Mouse (Mus musculus) gastrocnemius, postnatal 10 days (tissue): ENCODE results near the gene Purb. TPM values are rescaled to one million over a fixed set of nuclear protein-coding genes. Genes with fewer than 3 reads are reported as not detected.
A peak's percentile ranks its signal among the peaks of the same experiment; 100 is the strongest.

Source experiments
- DNase-seq: peaks from one replicate; pipeline ENCODE4 v3.0.0; 2021; ENCODE audit warnings: mixed read lengths
- long read RNA-seq, 2 experiments: library from polyadenylated mRNA; stranded (forward); transcript quantifications; one replicate each; pipeline ENCODE4 v2.0.0; 2021
- total RNA-seq, 2 experiments: library from RNA; stranded (reverse); gene quantifications; 2 replicates each; pipeline ENCODE4 v1.2.3; 2021

Gene Purb
- total RNA-seq, result 10 to 100 TPM; 55.6 to 58.4 TPM
- long read RNA-seq, experiment 1, full-length matches to known transcripts, result 50 of 50 reads
- long read RNA-seq, experiment 1, partial matches to known transcripts, result 0 of 50 reads
- long read RNA-seq, experiment 1, other reads (novel, unspliced or antisense), result 0 of 50 reads
- long read RNA-seq, experiment 2, full-length matches to known transcripts, result 28 of 28 reads
- long read RNA-seq, experiment 2, partial matches to known transcripts, result 0 of 28 reads
- long read RNA-seq, experiment 2, other reads (novel, unspliced or antisense), result 0 of 28 reads

DNA sequence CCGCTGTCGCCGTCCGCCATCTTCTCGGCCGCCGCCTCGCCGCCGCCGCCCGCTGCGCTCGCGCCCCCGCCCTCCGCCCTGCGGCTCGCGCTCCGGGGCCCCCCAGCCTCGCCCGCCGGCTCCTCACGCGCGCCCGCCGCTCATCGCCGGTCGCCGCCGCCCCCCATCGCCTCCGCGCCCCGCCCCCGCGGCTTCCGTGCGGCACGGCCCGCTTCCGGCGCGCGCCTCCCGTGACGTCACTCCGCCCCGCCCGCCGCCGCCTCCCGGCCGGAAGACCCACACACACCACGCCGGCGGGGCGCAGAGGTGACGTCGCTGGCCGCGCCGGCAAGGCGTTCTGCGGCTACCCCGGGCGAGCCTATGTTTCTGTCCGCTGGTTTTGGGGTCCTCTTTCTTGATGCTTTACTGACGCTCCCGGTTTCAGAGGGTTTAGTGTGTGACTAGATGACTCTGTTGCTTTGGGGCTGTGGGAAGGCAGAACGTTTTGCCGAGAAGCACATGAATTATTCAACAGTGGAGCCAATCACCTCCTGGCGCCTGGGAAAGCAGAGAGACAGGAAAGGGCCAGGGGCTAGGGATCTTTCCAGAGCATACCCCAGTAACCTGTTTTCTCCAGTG lies at the start of gene Purb:
Gene Purb, minus strand, starts transcription at position 51 of the 618 bp plus-strand sequence.
- DNase-seq, result peak; percentile 95

DNA sequence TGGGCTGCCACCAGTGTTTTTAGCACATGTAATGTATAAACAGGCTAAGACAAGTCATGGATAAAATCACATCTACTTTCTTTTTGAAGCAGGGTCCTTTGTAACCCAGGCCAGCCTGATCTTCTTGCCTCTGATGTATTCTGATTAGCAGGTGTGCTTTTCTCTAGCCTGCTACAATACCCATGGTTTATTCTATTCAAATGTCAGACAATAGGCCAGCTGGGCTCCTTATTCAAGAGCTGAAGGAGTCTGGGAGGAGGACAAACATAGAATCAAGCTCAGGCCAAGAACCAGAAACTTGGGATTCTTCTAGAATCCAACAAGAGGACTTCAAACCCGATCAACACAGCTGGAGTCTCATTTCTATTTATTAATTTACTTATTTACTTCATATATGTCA lies 49.5 kb upstream of the Purb start:
- no peak for DNase-seq

DNA sequence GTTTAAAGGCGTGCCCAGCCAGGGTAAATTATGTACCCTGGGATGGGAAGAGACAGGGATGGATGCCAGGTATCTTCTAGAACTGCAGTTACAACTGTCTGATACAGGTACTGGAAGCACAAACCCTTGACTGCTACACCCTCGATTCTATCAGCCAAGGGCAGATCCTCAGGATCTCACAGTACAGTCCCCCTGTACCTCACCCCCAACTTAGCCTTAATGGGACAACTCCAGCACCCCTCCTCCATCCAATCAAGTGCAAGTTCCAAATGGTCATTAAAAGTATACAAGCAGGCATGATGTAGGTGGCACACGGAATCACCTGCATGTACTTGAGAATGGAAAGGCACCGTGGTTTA lies 49.1 kb upstream of the Purb start:
- no peak for DNase-seq

DNA sequence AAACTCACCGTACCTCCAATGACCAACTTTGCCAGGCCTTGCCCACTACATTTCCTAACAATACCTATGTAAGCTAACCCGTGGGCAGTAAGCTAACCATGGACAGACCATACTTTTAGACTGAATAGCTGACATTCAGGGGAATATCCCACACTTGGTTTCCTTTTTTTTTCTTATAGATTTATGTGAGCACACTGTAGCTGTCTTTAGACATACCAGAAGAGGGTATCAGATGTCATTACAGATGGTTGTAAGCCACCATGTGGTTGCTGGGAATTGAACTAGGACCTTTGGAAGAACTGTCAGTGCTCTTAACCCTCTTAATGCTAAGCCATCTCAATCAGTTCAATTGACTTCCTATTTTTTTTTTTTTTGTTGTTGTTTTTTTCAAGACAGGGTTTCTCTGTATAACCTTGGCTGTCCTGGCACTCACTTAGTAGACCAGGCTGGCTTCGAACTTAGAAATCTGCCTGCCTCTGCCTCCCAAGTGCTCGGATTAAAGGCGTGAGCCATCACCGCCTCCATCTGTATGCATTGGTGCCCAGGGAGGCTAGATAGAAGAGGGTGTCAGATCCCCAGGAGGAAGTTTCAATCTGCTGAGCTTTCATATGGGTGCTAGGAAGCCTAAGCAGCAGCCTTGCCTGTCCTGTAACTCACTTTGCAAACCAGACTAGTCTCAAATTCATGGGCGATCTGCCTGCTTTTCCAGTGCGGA lies 48.6 kb upstream of the Purb start:
- no peak for DNase-seq

DNA sequence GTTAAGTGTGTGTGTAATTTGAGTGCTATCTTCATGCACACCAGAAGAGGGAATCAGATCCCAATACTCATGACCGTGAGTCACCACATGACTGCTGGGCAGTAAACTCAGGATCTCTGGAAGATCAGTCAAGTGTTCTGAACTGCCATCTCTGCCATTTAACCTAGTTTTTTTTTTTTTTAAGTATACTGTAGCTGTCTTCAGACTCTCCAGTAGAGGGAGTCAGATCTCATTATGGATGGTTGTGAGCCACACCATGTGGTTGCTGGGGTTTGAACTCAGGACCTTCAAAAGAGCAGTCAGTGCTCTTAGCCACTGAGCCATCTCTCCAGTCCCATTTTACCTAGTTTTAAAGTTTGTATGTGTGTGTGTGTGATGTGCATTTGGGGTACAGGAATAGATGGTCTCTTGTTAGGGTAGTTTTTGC lies 48.0 kb upstream of the Purb start:
- DNase-seq, result no peak

DNA sequence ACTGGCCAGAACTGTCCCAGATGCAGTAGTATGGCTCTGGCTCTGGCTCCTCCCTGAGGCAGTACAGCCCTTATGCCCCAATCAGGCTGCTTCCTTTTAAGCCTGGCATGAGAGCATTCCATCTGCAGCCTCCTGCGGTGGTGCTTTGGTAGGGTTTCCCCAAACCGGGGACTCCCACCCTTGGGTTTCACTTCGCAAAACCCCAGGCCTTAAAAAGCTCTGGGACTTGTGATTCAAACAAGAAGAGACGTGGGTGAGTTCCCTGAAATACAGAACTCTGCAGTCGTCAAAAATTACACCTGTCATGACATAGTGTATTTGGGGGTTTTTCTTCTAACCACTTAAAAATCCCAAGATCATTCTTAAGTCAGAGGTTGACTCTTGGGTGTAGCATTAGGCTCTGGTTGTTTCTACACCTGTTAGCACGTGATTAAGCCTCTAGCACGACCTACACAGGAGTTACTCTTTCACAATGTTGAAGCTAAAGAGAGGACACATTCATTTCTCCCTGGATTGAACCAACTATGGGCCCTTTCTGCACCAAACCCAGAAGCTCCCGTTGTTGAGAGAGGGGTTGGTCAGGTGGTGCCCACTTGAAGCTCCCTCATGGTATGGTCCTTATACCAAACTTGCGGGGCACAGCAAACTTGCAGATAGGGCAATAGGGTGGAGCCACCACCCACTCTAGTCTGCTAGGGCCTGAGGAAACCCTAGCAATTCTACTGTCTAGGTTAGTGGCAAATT lies 47.2 kb upstream of the Purb start:
- DNase-seq, result no peak

DNA sequence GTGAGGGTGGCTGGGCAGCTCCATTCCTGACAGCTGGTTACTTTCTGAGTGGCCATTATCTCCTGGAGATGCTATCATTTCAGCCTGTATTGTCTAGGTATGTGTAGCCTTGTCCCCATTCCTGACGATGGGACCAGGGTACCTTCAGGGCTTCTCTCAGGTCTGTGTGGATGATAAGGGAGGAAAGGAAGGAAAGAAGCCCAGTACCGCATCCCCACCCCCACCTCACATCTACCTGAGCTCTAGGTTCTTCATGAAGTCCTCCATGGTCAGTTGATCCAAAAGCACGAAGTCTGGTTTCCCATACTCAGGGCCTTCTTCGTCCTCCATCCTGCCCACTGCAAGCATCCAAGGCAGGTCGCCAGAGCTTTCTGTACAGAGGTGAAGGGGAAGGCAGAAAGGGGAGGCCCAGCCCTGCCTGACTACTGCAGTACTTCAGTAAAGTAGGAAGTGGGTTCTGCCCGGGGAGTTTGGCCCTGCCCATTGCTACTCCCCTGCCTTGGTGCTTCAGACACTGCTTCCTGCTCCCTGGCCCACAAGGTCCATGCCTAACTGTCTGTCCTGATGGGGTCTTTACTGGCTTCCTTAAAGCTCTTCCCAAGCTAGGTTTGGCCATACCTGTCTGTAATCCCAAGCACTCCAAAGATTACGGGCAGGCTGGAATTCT lies 44.9 kb upstream of the Purb start, which contains the start of gene Myo1g:
Gene Myo1g, minus strand, starts transcription at position 459 of the 667 bp plus-strand sequence.
- no peak for DNase-seq

DNA sequence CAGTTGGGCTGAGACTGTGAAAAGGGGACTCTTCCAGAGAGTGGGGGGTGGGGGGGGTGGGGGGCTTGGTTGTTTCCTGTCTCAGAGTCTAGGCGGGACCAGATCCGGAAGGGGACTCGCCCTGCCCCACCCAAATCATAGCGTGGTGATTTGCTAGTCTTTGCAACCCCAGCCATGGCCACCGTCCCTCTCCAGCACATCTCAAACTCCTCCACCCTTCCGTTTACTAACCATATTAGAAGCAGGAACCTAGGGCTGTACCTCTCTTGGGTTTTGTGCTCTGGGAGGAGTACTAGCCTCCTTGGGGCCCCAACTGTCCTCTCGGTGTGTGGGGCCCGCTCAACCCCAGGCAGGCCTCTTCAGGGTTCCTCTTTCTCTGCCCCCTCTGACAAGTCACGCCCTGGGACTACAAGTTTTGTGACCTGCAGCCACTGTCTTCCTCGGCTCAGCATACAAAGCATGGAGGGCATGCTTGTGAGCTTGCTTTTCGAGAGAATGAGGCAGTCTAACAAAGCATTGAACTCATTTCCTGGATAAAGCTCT lies 43.8 kb upstream of the Purb start:
- no peak for DNase-seq

DNA sequence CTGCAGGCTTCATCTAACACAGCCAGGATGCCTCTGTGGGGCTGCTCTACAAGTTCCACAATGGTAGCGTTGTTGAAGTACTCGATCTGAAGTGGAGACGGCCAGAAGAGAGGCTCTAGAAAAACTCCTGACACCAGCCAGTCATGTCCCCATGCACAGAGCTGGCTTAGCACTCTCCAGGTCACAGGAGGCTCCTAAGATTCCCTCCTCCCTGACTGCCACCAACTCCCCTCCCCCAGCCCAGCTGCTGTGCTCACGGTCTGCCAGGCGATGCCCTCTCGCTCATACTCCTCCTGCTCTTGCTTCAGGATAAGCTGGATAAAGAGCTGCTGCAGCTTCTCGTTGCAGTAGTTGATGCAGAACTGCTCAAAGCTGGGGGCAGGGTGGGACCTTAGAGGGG lies 39.1 kb upstream of the Purb start:
- DNase-seq, result peak; percentile 42

DNA sequence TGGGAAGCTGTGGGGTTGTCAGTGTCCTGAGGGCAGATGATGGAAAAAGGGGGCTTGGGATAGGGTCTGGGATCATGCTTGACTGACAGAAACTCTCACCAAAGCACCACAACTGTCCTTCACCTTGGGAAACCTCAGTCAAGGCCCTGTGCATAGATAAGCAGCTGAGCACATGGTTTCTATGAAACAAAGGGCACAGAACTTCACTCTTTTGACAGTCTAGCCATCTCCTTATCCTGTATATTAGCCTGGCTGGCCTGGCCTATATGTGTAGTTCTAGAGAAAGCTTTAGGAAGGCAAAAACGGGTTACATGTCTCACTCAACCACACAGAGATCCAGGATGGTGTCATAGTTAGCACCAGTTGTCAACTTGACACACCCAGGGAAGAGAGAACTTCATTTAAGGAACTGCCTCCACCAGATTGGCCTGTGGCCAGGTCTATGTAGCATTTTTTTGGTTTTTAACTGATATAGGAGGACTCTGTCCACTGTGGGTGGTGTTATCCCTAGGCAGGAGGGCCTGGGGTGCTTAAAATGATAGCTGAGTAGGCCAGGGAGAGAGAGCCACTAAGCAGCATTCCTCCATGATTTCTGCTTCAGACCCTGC lies 32.7 kb upstream of the Purb start:
- DNase-seq, result no peak

DNA sequence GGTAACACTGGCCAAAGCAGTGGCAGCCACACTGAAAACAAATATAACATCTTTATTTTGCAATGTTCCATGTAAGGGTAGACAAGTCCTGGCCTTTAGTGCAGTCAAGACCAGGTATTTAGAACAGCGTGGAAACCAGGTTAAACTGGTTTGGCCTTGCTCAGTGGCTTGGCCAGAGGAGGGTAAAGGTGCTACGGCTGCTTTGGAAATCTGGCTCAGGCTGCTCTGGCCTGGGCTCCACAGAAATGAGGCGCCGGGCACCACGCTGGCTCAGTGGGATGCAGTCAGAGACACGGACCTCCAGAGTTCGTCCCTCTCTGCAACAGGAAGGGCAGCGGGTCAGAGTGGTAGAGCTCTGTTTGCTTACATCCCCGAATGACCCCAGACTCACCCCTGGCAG lies 30.8 kb upstream of the Purb start:
- DNase-seq, result no peak

DNA sequence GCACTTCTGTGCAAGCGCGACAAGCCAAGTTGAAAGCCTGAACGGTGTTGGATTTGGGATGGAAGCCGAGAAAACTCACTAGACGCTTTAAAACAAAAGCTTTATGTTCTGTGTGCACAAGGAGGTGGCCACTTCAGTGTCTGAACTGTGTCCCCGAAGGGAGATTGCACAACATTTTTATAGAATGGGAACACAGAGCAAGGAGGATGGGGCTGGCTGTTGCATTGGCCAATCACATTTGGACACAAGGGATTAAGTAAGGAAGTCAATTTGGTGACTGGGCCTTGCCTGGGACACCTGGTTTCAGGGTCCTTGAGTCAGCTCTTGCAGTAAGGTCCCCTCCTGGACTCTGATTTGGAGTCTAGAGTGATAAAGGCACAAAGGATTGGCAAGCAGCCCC lies 29.0 kb upstream of the Purb start:
- no peak for DNase-seq

DNA sequence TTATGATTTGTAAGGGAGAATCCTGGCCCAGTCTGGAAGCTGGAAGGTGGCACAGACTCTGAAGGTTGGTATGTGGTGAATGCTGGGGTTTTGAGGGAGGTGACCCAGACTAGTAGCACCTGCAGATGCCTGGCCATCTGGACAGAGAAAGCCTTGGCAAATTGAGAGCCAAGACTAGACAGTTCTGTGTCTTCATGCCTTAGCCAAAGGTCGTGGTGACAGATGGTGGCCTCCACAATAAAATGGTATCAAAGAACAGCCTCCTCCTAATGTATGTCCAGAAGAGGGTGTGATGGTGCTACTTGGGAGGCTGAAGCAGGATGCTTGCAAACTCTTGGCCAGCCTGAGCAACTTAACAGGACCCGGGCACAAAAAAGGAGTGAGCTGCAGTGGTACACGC lies 28.5 kb upstream of the Purb start:
- no peak for DNase-seq

DNA sequence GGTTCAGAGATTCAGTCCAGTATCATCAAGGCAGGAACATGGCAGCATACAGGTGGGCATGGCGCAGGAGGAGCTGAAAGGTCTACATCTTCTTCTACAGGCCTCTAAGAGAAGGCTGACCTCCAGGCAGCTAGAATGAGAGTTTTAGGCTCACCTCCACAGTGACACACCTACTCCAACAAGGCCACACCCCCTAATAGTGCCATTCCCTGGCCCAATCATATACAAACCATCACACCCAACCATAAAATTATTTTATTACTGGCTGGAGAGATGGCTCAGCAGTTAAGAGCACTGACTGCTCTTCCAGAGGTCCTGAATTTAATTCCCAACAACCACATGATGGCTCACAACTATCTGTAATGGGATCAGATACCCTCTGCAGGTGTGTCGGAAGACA lies 26.8 kb upstream of the Purb start:
- no peak for DNase-seq

DNA sequence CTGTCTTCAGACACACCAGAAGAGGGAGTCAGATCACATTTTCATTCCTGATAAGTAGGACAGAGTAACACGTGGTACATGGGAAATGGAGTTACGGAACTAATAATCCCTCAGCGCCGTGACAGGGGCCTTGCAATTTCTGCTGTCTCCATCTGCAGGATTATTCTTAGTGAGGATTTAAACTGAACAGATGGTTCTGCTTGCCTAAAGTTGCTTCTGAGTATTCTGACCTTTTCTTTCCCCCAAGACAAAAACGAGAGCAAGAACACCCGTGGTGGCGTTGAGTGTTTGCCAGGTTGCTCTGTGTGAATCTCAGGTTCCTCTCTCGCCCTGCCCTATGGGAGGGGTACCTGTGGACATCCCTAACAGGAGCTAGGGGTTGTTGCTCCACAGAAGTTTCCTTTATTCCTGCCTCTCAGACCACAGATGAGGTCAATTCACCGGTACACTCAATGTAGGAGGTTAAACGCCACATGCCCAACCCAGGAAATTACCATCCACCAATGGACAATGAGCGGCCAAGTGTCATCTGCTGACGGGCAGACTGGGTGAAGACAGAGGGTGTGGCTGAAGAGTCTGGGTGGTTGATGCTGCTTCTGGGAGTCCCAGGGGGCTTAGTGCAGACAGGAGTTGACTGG lies 21.7 kb upstream of the Purb start:
- DNase-seq, result no peak

DNA sequence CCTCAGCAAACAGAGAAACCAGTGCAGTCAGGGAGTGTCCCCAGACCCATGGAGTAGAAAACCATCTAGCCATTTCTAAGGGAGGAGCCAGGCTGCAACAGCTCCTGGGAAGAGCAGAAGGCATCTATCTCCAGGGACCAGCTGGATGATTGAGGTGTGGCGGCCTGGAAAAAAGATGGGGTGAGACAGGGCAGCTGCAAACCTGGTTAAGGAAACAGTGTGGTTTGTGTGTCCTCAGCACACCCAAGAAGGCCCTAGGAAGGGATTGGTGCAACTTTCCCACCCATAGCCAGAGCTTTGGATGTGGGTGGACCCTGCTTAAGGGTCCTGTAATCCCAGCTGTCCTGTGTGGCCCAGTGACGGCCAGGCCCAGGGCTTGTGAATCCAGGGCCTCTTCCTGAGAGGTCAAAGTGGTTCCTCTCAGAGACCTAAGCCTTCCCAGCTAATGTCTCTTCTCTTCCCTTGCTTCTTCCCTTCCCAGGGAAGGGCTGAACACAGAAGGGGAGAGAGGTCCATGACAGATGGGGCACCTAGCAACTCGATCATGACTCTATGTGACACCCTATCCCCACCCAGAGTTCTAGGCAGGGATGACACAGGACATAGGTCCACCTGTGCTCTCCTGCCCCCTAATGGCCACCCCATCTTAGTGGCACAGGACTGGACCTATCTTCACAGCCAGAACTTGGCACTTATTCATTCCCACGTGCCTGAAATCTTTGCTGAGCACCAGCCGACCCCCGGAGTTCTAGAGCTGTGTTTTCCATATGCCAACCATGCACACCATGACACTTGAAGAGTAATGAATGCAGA lies 14.2 kb upstream of the Purb start:
- peak; percentile 40 for DNase-seq

DNA sequence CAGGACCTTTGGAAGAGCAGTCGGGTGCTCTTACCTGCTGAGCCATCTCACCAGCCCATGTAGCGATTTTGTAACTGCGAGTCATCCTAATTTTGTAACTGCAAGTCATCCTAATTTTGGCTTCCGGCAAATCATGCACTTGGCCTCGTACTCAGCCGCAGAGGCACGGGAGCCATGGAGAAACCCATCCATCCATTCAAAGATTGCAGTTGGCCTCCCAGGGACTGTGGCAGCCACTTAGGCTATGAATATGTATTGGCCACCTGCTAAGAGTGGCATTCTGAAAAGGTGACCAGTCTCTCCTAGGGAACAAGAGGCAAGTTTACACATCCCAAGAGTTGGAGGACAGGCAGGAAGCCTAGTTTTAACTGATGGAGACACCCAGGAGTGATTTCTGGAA lies 13.5 kb upstream of the Purb start:
- DNase-seq, result no peak

DNA sequence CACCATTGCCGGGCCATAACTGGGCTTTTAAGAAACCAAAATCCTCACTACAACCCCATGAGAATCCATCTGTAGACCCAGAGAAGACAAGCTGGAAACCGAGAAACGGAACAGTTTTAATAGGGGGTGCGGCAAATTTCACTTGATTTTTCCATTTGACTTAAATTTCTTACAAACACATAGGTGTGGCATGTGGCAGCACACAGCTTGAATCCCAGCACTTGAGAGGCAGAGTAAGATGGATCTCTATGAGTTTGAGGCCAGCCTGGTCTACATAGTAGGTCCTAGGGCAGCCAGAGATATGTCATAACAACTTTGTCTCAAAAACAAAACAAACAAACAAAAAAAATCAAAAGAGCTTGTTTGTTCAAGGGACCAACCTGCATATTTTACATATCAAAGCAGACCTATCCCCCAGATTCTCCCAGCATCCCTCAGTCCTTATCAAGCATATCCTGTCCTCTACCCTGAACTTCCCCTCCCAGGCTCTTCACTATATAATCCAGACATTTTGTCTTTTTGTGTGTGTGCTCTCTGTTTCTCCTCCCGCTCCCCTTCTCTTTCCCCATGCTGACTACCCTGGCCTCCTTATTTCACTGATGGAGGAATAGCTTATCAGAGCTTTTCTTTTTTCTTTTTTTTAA lies 12.4 kb upstream of the Purb start:
- no peak for DNase-seq

DNA sequence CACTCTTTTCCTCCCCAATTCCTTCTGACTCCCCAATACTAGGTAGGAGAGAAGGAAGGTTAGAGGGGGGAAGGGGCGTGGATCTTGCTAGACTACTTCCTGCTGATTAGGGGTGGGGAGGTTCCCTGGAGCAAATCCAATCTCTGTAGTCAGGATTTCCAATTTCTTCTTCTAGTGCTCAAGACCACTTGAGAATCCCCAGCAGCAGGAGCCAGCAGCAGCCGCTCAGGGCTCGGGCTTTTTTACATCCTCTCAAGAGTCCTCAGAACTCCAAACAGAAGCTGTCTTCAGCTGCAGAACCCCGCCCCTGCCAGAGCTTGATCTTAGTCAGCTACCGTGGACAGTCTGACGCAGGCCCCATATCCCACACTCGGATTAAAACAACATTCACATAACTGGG lies 11.8 kb upstream of the Purb start:
- DNase-seq, result no peak

DNA sequence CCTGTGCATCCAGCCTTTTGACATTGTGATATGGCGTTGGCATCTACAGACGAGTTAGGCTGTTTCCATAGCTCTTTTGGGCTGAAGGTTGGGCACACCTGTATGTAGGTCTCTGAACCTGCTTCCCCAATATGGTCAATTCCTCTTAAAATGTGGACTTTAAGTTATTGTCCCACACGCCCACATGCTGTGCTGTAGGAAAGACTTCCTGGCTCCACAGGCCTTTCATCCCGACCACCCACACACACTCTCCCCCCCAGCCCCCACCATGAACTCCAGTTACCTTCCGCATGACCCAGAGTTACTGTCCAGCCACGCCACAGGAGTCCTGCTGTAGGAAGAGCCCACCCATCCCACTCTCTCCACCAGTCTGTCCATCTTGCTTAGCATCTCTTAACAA lies 11.2 kb upstream of the Purb start:
- no peak for DNase-seq
